8 mouse cellular contexts compared by ENCODE assay signal in genomic region chr16:89943267-89943971, GRCm38 (mm10).
DNase-seq lines count a peak whose midpoint lies in the region; ATAC-seq lines count a peak whose summit lies in the region.

No protein-coding gene starts in this region.

- DNase-seq in adrenal gland, adult (ENCODE audit: inconsistent age in 2 of 2, low spot score in 1 of 2) = peak; percentile 34 to 78
- no peak for DNase-seq in adrenal gland, postnatal 4 days (ENCODE audit: low spot score in 2 of 2)
- DNase-seq in 416B (ENCODE audit: low read depth) = peak; percentile 58
- peak; percentile 58 for DNase-seq in hindbrain, embryonic 14.5 days (ENCODE audit: low spot score)
- DNase-seq in urinary bladder, postnatal 25 days (ENCODE audit: low spot score) = no peak
- no peak for DNase-seq in urinary bladder, adult 18-20 months (ENCODE audit: low spot score in 2 of 2)

- H3K9me3 ChIP-seq in forebrain, embryonic 12.5 days = no peaks in the 10 kb centered on the region
- H3K9me3 ChIP-seq in hindbrain, embryonic 14.5 days (ENCODE audit: control insufficient read depth, low read length) = no peaks in the 10 kb centered on the region
- H3K9me3 ChIP-seq in midbrain, embryonic 15.5 days = no peaks in the 10 kb centered on the region

- no peak overlapping the region for H3K27ac ChIP-seq in forebrain, embryonic 12.5 days
- H3K27ac ChIP-seq in hindbrain, embryonic 14.5 days = no peak overlapping the region
- peak overlapping the region; percentile 6 for H3K27ac ChIP-seq in midbrain, embryonic 15.5 days

- peak overlapping the region; percentile 25; the same call in 1 of the 2 replicates for H3K4me2 ChIP-seq in forebrain, embryonic 12.5 days
- H3K4me2 ChIP-seq in hindbrain, embryonic 14.5 days (replicated peaks) = 0 out of 2 replicates have a peak overlapping the region, but pooled peaks have one; percentile 7
- H3K4me2 ChIP-seq in midbrain, embryonic 15.5 days = peak overlapping the region; percentile 28

- H3K4me3 ChIP-seq in forebrain, embryonic 12.5 days (replicated peaks) = no peak overlapping the region
- no peak overlapping the region for H3K4me3 ChIP-seq in hindbrain, embryonic 14.5 days (replicated peaks; ENCODE audit: low read length)
- no peak overlapping the region for H3K4me3 ChIP-seq in midbrain, embryonic 15.5 days

- H3K36me3 ChIP-seq in forebrain, embryonic 12.5 days (replicated peaks) = no peaks in the 10 kb centered on the region
- H3K36me3 ChIP-seq in hindbrain, embryonic 14.5 days (replicated peaks; ENCODE audit: control insufficient read depth, insufficient read depth) = no peaks in the 10 kb centered on the region
- H3K36me3 ChIP-seq in midbrain, embryonic 15.5 days (replicated peaks) = no peaks in the 10 kb centered on the region

- peaks cover 34% of the 10 kb centered on the region for H3K4me1 ChIP-seq in forebrain, embryonic 12.5 days
- peaks cover 33% of the 10 kb centered on the region for H3K4me1 ChIP-seq in hindbrain, embryonic 14.5 days (replicated peaks; ENCODE audit: control insufficient read depth, insufficient read depth, low read length)
- peaks cover 34% of the 10 kb centered on the region for H3K4me1 ChIP-seq in midbrain, embryonic 15.5 days

- WGBS in forebrain, embryonic 12.5 days = 7% methylated on average over 19 of the region's 19 CpGs
- WGBS in hindbrain, embryonic 14.5 days = 3% methylated on average over 19 of the region's 19 CpGs
- WGBS in midbrain, embryonic 15.5 days = 8% methylated on average over 19 of the region's 19 CpGs

- H3K27me3 ChIP-seq in forebrain, embryonic 12.5 days = 0 out of 2 replicates have a peak, but pooled peaks cover 4% of the 10 kb centered on the region
- H3K27me3 ChIP-seq in hindbrain, embryonic 14.5 days (ENCODE audit: control insufficient read depth, insufficient read depth, low read length) = no peaks in the 10 kb centered on the region
- no peaks in the 10 kb centered on the region for H3K27me3 ChIP-seq in midbrain, embryonic 15.5 days (replicated peaks)

- H3K9ac ChIP-seq in forebrain, embryonic 12.5 days = no peak overlapping the region
- H3K9ac ChIP-seq in hindbrain, embryonic 14.5 days = peak overlapping the region; percentile 16; the same call in 1 of the 2 replicates
- 0 out of 2 replicates have a peak overlapping the region, but pooled peaks have one; percentile 15 for H3K9ac ChIP-seq in midbrain, embryonic 15.5 days

- 0 out of 2 replicates have a peak, but pooled peaks have one; percentile 42 for ATAC-seq in forebrain, embryonic 12.5 days (ENCODE audit: low FRiP score)
- peak; percentile 35; the same call in 1 of the 2 replicates for ATAC-seq in hindbrain, embryonic 14.5 days (ENCODE audit: low FRiP score)
- peak; percentile 41 for ATAC-seq in midbrain, embryonic 15.5 days (replicated peaks)

Comparison
In these comparisons a context has a peak if more than half of its experiments do, and no peak if none do; other contexts are left out.
1. DNase-seq: peak in adrenal gland, adult (2 of 2), 416B (single experiment) and hindbrain, embryonic 14.5 days (single experiment); none in adrenal gland, postnatal 4 days (0 of 2), urinary bladder, postnatal 25 days (single experiment) and urinary bladder, adult 18-20 months (0 of 2).
2. Peak in every context shown above with its lines, with median percentiles within 50 percentile points of each other: ATAC-seq and H3K4me2 ChIP-seq.